Mouse (Mus musculus) mesoderm, embryonic 11.5 days (tissue): ENCODE measurements around the gene Dlk1.
"Not testable (repeated sequence)": the region's sequence is repeated elsewhere in the genome, so short reads cannot be mapped to it uniquely, and the experiment has no call there.

ENCODE experiments used
- DNase-seq: peaks from one replicate; pipeline ENCODE4 v3.0.0-alpha.2; 2012; ENCODE audit warnings: low read depth, low spot score

The Dlk1 gene

GRCm38 (mm10) chr12:109439974-109440373 is 12.6 kb upstream of the Dlk1 start:
- DNase-seq, result no peak

- DNase-seq, result no peak
These were observed 11.3 kb upstream of the Dlk1 start for GRCm38 (mm10) chr12:109441366-109441765.

- no peak for DNase-seq
These were observed 10.5 kb upstream of the Dlk1 start for GRCm38 (mm10) chr12:109442115-109442514.

GRCm38 (mm10) chr12:109443276-109443675 is 9.3 kb upstream of the Dlk1 start:
- DNase-seq, result no peak

- DNase-seq, result no peak
These were observed 7.6 kb upstream of the Dlk1 start for GRCm38 (mm10) chr12:109444999-109445398.

GRCm38 (mm10) chr12:109445499-109446235 is 7.0 kb upstream of the Dlk1 start:
- DNase-seq, result peak; percentile 77

GRCm38 (mm10) chr12:109446236-109446941 is 6.2 kb upstream of the Dlk1 start:
- DNase-seq, result no peak

DNA sequence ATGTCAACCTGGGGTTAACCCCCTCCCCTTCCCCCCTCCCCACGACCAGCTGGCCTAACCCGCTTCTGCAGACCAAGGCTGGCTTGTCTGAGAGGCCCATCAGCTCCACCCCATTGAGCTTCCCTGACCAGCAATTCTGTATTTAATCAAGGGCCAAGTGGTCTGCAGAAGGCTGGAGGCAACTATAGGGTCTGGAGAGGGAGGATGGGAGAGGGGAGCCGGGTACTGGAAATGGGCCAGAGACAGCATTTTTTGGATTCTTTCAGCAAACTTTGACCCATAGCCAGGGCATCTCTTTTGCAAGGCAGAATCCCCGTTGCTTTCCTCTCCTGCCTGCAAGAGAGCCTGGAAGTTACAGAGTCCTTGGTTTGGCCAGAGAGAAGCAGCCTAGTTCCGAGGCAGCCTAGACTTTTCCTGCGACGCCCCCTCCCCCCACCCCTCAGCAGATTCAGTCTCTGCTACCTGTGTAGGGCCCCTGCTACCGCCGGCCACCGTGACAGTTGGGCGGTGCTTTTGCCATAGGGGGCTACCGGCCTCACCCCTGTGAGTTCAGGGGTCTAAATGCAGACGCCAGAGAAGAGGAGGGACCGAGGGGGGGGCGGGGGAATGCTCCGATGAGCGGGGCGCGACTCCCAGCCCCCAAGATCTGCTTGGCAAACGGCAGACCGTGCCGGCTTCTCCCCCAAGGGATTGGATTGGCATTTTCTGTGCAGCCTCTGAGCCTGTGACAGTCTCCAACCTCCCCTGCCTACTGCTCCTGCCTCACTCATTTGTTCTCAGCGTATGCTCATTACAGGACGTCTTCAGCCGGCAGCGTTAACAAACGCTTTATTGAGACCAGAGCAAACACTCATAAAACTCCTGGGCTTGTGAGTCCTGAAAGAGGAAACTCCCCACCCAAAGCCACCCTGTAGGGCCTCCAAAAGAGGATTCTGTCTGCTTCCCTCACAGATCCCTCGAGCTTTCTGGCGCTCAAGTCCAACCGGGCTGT is 2.9 kb upstream of the Dlk1 start:
- peak; percentile 76 for DNase-seq

- peak; percentile 60 for DNase-seq
These were observed 708 bp downstream of the Dlk1 start for GRCm38 (mm10) chr12:109453065-109453997.

DNA sequence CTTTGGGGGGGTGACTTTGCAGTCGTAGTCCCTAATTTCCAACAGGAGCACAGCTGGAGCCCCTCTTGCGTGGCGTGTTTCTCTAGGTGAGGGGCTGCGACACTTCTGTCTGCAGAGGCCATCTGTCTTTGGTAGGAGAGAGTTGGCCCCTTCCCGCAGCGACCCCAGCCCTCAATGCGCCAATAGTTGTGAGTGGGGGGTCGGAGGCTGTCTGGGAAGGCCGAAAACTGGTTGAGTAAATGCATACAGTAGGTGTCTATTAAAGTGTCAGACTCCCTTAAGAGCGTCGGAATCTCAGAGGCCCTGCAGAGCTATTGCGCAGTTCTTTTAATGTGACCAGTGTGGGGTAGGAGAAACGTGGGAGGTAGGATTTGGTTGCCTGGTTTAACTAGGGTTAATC is 1.5 kb downstream of the Dlk1 start:
- no peak for DNase-seq

GRCm38 (mm10) chr12:109456531-109457202 is 4.0 kb downstream of the Dlk1 start:
- no peak for DNase-seq

GRCm38 (mm10) chr12:109457836-109458235 is 5.2 kb downstream of the Dlk1 start:
- no peak for DNase-seq

GRCm38 (mm10) chr12:109458896-109459295 is 6.3 kb downstream of the Dlk1 start:
- DNase-seq, result no peak

DNA sequence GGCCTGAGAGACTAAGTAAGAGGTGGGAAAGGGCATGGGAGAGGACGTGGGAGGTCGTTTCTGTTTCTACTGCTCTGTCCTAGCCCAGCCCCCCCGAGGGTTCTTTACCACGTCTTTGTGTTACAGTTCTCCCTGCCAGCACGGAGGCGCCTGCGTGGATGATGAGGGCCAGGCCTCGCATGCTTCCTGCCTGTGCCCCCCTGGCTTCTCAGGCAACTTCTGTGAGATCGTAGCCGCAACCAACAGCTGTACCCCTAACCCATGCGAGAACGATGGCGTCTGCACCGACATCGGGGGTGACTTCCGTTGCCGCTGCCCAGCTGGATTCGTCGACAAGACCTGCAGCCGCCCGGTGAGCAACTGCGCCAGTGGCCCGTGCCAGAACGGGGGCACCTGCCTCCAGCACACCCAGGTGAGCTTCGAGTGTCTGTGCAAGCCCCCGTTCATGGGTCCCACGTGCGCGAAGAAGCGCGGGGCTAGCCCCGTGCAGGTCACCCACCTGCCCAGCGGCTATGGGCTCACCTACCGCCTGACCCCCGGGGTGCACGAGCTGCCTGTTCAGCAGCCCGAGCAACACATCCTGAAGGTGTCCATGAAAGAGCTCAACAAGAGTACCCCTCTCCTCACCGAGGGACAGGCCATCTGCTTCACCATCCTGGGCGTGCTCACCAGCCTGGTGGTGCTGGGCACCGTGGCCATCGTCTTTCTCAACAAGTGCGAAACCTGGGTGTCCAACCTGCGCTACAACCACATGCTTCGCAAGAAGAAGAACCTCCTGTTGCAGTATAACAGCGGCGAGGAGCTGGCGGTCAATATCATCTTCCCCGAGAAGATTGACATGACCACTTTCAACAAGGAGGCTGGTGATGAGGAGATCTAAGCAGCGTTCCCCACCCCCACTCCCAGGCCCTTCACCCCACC is 7.1 kb downstream of the Dlk1 start:
- DNase-seq, result no peak

- DNase-seq, result no peak
These were observed 10.0 kb downstream of the Dlk1 start for GRCm38 (mm10) chr12:109462594-109462993.

DNA sequence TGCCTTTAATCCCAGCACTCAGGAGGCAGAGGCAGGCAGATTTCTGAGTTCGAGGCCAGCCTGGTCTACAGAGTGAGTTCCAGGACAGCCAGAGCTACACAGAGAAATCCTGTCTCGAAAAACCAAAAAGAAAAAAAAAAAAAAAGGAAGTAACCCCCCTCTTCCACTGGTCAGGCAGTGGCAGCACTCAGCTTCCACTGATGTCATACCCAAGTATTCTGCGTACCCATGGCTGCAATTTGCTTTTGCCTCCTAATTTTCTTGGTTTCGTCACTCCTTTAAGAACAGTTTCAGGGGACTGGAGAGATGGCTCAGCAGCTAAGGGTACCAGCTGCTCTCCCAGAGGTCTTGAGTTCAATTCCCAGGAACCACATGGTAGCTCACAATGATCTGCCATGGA is 14.8 kb downstream of the Dlk1 start:
- not testable (repeated sequence) for DNase-seq

DNA sequence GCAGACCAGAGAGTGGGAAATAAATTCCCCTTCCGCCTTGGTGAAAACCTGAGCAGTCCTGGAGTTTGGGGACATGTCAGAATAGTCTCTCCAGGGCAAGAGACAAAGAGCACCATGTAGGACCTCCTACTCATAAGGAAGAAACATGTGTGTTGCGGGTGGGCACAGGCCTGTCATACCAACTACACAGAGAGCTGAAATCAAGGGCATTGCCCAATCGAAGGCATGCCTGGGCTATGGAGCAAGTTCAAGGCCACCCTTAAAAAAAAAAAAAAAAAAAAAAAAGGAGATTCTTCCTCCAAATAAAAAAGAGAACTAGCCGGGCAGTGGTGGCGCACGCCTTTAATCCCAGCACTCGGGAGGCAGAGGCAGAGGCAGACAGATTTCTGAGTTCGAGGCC is 17.2 kb downstream of the Dlk1 start:
- no peak for DNase-seq

GRCm38 (mm10) chr12:109472627-109473026 is 20.0 kb downstream of the Dlk1 start:
- no peak for DNase-seq

DNA sequence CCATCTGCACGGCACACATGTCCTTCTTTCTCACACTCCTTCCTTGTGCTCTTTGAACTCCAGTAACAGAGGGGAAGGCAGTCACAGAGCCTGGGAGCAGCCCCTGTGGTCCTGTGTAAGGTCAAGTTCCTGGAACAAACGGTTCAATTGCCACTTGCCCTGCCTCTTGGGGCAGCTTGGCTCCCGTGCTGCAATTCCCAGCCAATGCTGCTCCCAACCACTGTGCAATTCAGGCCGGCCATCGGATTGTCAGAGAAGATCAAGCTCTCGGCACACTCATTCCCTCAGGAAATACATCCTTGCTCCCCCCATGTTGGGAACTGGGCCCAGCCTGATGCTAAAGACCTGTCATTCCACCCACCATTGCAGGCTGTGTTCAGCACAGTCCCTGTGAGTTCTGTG is 21.0 kb downstream of the Dlk1 start:
- DNase-seq, result no peak
